Mouse (Mus musculus) megakaryocyte progenitor cell, adult 5-6 weeks (primary cell): Measurements from ENCODE around the gene Dhrs3. TPM values are rescaled to one million over a fixed set of nuclear protein-coding genes. Genes with fewer than 3 reads are reported as not detected.

Source experiments
- ATAC-seq: replicated peaks from 2 replicates; pipeline ENCODE4 v1.8.0; 2016; ENCODE audit warnings: mild to moderate bottlenecking, moderate TSS enrichment, inconsistent platforms; ENCODE audit not compliant: poor library complexity
- total RNA-seq, 2 experiments: library from RNA; stranded (forward) in 1 of 2; stranded (reverse) in 1 of 2; fragments of 157-497, 149-512 nt in 1 of 2; fragments of 200-1000 nt in 1 of 2; gene quantifications; 2 replicates each; pipeline versions ENCODE4 v1.2.3 to v1.2.4; 2015 to 2017

Gene Dhrs3
- total RNA-seq, 2 experiments from 2014 or later = 26.4 to 30.9 TPM

- ATAC-seq = peak; percentile 49
Measured at GRCm38 (mm10) chr4:144969030-144969429, 76.4 kb downstream of the Dhrs3 start.

DNA sequence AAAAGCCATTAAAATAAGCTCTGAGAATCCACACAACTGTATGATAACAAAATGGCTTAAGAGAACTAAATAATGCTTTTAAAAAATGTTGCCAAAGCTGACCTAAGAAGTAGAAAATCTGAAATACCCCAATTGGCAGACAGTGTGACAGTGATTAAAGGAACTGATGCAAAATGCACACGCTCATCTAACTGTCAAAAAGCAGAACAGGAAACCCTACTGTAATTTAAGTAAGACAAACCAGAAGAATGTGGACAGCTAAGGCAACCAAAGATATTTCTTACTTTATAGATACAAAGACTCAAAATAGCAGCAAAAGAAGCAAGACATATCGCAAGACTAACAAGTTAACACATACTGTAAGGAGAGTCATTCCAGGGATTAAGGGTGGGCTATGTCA lies 78.4 kb downstream of the Dhrs3 start:
- ATAC-seq = peak; percentile 67

- no peak for ATAC-seq
Measured at GRCm38 (mm10) chr4:144972948-144973720, 80.5 kb downstream of the Dhrs3 start.

DNA sequence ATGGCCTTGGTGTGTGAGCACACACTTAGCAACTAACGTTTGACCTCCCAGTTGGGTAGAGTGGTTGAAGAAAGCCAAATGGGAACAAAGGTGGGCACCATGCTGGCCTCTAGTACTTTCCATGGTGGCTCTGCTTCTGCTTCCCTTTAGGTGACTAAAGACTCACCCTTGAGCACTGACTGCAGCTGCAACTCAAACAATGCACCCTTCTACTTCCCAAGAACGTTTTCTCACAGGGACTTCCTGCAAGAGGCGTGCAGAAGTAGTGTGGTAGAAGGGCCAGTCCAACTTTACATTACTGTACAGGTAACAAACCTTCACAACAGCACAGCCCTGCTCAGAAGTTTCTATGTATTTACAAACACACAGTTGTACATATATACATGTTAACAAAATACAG lies 81.8 kb downstream of the Dhrs3 start:
- peak; percentile 17 for ATAC-seq

GRCm38 (mm10) chr4:144975505-144975904 lies 82.9 kb downstream of the Dhrs3 start:
- no peak for ATAC-seq

GRCm38 (mm10) chr4:144977057-144977456 lies 84.4 kb downstream of the Dhrs3 start:
- no peak for ATAC-seq

Other genes starting within 250 kb of the Dhrs3 start
- not detected in 2 replicates for gene Gm436, start 206.5 kb upstream of the Dhrs3 start, total RNA-seq (2015)
- not detected in 2 replicates for gene Gm436, start 206.5 kb upstream of the Dhrs3 start, total RNA-seq (2017)
- gene Gm13178, start 171.4 kb upstream of the Dhrs3 start, total RNA-seq (2015) = not detected in 2 replicates
- not detected in 2 replicates for gene Gm13178, start 171.4 kb upstream of the Dhrs3 start, total RNA-seq (2017)
- not detected in 2 replicates for gene Gm438, start 106.2 kb upstream of the Dhrs3 start, total RNA-seq (2015)
- not detected in 2 replicates for gene Gm438, start 106.2 kb upstream of the Dhrs3 start, total RNA-seq (2017)